In the genomic region with DNA sequence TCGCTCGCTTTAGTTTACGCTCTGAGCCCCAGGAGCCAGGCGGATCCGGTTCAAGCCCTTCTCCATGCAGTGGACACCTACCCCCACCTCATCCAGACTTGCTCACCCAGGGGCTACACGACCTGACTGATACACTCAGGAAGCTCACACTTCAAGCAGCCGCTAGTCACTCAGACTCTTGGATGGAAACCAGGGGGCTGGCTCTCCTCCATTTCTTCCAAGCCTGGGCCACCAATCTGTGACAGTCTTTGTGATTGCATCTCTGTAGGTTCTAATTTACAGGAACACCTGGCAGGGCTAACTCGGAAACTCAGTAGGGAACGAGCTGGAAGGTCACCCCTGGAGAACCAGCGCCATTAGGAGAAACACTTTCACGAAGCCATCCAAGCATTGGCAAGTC, we compare ENCODE assay signal across 20 mouse cellular contexts. TPM values are rescaled to one million over a fixed set of nuclear protein-coding genes. Genes with fewer than 3 reads are reported as not detected.
DNase-seq lines count a peak whose midpoint lies in the region; ATAC-seq and TF ChIP-seq lines count a peak whose summit lies in the region.
"Had no signal": no experiment of that assay in that cellular context is flagged by ENCODE, and none has a peak within 500 bp of the region (broad histone marks: within the 10 kb centered on the region; RNA-seq: fewer than 3 reads in every experiment).

No protein-coding gene starts in this region.

- TF ChIP-seq EP300 in lung, postnatal 0 days (IDR thresholded peaks at IDR 0.05): no peak

- no peak overlapping the region for H3K9ac ChIP-seq in limb, embryonic 13.5 days
- H3K9ac ChIP-seq in lung, postnatal 0 days (replicated peaks; ENCODE audit: low read depth): no peak overlapping the region
- H3K9ac ChIP-seq: embryonic facial prominence, embryonic 12.5 days; forebrain, embryonic 12.5 days; kidney, embryonic 15.5 days; liver, embryonic 14.5 days; lung, embryonic 15.5 days had no signal

- peak overlapping the region; percentile 10; the same call in 1 of the 2 replicates for H3K27ac ChIP-seq in left cerebral cortex, adult 2 months
- H3K27ac ChIP-seq in limb, embryonic 13.5 days: 0 out of 2 replicates have a peak overlapping the region, but pooled peaks have one; percentile 8
- no peak overlapping the region for H3K27ac ChIP-seq in lung, postnatal 0 days (ENCODE audit: low read length)
- H3K27ac ChIP-seq: embryonic facial prominence, embryonic 12.5 days; forebrain, embryonic 12.5 days; heart, embryonic 10.5 days; hindbrain, embryonic 10.5 days; kidney, embryonic 15.5 days; liver, embryonic 14.5 days; lung, embryonic 15.5 days had no signal

- no peak overlapping the region for H3K4me3 ChIP-seq in left cerebral cortex, adult 2 months
- H3K4me3 ChIP-seq in limb, embryonic 13.5 days: no peak overlapping the region
- no peak overlapping the region for H3K4me3 ChIP-seq in lung, postnatal 0 days (ENCODE audit: low read depth, low read length)
- H3K4me3 ChIP-seq: embryonic facial prominence, embryonic 12.5 days; forebrain, embryonic 12.5 days; heart, embryonic 10.5 days; hindbrain, embryonic 10.5 days; kidney, embryonic 15.5 days; lung, embryonic 15.5 days had no signal

- no peak for ATAC-seq in cerebellum, adult (ENCODE audit: insufficient number of reproducible peaks, low FRiP score, low TSS enrichment)
- no peak for ATAC-seq in limb, embryonic 13.5 days (ENCODE audit: low FRiP score, low read depth)
- ATAC-seq in lung, postnatal 0 days: no peak
- ATAC-seq: intestine, postnatal 0 days had no signal

- 80% methylated on average over 11 of the region's 11 CpGs for WGBS in limb, embryonic 13.5 days
- WGBS in lung, postnatal 0 days: 81% methylated on average over 11 of the region's 11 CpGs

- DNase-seq in cerebellum, adult 11-12 months: peak; percentile 73
- DNase-seq in left cerebral cortex, adult 2 months (ENCODE audit: extremely low spot score in 1 of 2, low spot score in 2 of 2): no peak
- DNase-seq in left cerebral cortex, adult 8-10 months (ENCODE audit: low spot score in 2 of 2): no peak
- peak; percentile 82 to 83 for DNase-seq in cerebellum, postnatal 10 days
- DNase-seq in frontal cortex, postnatal 14 days (ENCODE audit: low spot score in 2 of 2): no peak
- DNase-seq in lung, postnatal 0 days (ENCODE audit: low spot score): no peak
- DNase-seq: gastrocnemius, postnatal 10 days; kidney, postnatal 36 days; lung, postnatal 4 days; thymus, postnatal 14 days had no signal

- TF ChIP-seq CTCF in left cerebral cortex, adult 2 months (IDR thresholded peaks at IDR 0.05): no peak
- TF ChIP-seq CTCF in lung, postnatal 0 days (IDR thresholded peaks at IDR 0.05): no peak

- H3K4me1 ChIP-seq in limb, embryonic 13.5 days: peaks cover 46% of the 10 kb centered on the region
- H3K4me1 ChIP-seq in lung, postnatal 0 days (ENCODE audit: insufficient read depth, low read depth, low read length): peaks cover 7% of the 10 kb centered on the region; the same call in 1 of the 2 replicates

- intact Hi-C loops in left cerebral cortex, adult 2 months (cut with DNase I): no loop called here

- H3K9me3 ChIP-seq in limb, embryonic 13.5 days: no peaks in the 10 kb centered on the region
- H3K9me3 ChIP-seq in lung, postnatal 0 days (ENCODE audit: low read length): no peaks in the 10 kb centered on the region
- H3K9me3 ChIP-seq: embryonic facial prominence, embryonic 12.5 days; forebrain, embryonic 12.5 days; heart, embryonic 10.5 days; hindbrain, embryonic 10.5 days; kidney, embryonic 15.5 days; lung, embryonic 15.5 days had no signal

- H3K4me2 ChIP-seq in limb, embryonic 13.5 days (replicated peaks): no peak overlapping the region
- H3K4me2 ChIP-seq in lung, postnatal 0 days (replicated peaks; ENCODE audit: low read depth, low read length): no peak overlapping the region
- H3K4me2 ChIP-seq: embryonic facial prominence, embryonic 12.5 days; forebrain, embryonic 12.5 days; kidney, embryonic 15.5 days; lung, embryonic 15.5 days had no signal

- no peaks in the 10 kb centered on the region for H3K36me3 ChIP-seq in limb, embryonic 13.5 days
- no peaks in the 10 kb centered on the region for H3K36me3 ChIP-seq in lung, postnatal 0 days (ENCODE audit: insufficient read depth, low read length)
- H3K36me3 ChIP-seq: embryonic facial prominence, embryonic 12.5 days; forebrain, embryonic 12.5 days; heart, embryonic 10.5 days; hindbrain, embryonic 10.5 days; kidney, embryonic 15.5 days; lung, embryonic 15.5 days had no signal

- no peaks in the 10 kb centered on the region for H3K27me3 ChIP-seq in limb, embryonic 13.5 days
- H3K27me3 ChIP-seq in lung, postnatal 0 days (replicated peaks; ENCODE audit: insufficient read depth, low read length): no peaks in the 10 kb centered on the region
- H3K27me3 ChIP-seq: embryonic facial prominence, embryonic 12.5 days; forebrain, embryonic 12.5 days; kidney, embryonic 15.5 days; lung, embryonic 15.5 days had no signal

RNA-seq across cellular contexts. Expression of a gene that starts 38.1 kb away (rescaled TPM):
- total RNA-seq in left cerebral cortex, adult 2 months (2021): 10 to 100 TPM; 25.9 to 28.8 TPM
- 10 to 100 TPM; 32.7 to 37.6 (median 34.4) TPM for total RNA-seq in left cerebral cortex, adult 8-10 months (2022)
- 92.1 and 97.8 TPM in 2 replicates for polyA plus RNA-seq in limb, embryonic 13.5 days (2015; fragmentation: Nextera tagmentation; extraction: Ambion mirVana)
- polyA plus RNA-seq in lung, postnatal 0 days (2015; fragmentation: Nextera tagmentation; extraction: Ambion mirVana): 61.4 and 66.6 TPM in 2 replicates

Comparison
In these comparisons a context has a peak if more than half of its experiments do, and no peak if none do; other contexts are left out.
1. DNase-seq: peak in cerebellum, adult 11-12 months (single experiment) and cerebellum, postnatal 10 days (2 of 2); none in left cerebral cortex, adult 2 months (0 of 2), left cerebral cortex, adult 8-10 months (0 of 2), frontal cortex, postnatal 14 days (0 of 2) and lung, postnatal 0 days (single experiment).